Mouse (Mus musculus) liver, adult 10 weeks (tissue): Measurements from ENCODE around the gene Setdb2. TPM values are rescaled to one million over a fixed set of nuclear protein-coding genes. Genes with fewer than 3 reads are reported as not detected.

ENCODE experiments used
- polyA plus RNA-seq: library from polyadenylated mRNA; stranded (reverse); fragments of 350-450 nt; fragmentation: Illumina TruSeq; extraction: RNeasy Lipid Tissue Mini Kit (QIAGEN cat#74804); gene quantifications from one replicate; pipeline ENCODE4 v1.2.3, GENCODE M21; 2014; ENCODE audit warnings: low read depth, low replicate concordance

The Setdb2 gene
- 22.9 TPM for polyA plus RNA-seq

DNA sequence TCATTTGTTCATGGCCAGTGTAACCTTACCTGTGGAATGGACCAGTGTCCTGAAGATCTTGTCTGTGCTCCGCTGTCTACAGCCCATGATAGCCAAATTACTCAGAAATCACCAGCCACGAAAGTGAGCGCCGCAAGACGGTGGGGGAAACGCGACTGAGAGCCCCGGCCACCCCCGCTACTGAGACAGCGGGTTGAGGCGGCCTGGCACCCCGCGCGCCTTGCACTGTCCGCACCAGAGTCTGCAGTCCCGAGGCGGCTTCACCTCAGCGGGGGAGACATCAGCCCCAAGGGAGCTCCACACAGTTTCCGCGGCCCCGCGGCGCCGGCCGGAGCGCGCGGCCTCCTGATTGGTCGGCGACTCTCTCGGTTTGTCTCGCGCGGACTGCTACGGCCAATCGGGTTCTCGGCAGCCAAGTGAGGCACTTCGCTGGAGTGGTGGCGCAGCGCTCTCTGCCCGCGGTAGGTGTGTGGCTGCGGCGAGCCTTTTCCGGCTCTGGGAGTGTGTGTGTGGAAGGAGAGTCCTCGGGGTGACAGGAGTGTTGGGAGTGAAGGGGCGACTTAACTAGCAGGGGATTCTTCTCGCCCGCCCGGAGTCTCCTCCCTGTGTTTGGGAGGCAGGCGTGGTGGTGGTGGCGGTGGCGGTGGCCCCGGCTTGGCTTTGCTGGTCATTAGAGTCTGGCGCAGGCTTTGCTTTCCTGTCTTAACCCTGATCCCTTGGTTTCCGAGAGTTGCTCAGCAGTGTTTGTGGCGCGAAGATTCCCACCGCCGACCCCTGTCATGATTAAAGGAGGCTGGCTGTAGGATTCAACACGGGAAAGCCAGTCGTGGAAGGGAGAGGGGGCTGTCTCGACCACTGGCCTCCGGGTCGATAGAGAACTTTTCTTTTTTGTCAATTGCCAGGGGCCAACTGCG is at the start of gene Setdb2, which contains the start of gene Cab39l:
Setdb2 (minus strand) TSS at position 327 of the 914 bp plus-strand sequence.
Cab39l (plus strand) TSS at position 415 of the 914 bp plus-strand sequence.

DNA sequence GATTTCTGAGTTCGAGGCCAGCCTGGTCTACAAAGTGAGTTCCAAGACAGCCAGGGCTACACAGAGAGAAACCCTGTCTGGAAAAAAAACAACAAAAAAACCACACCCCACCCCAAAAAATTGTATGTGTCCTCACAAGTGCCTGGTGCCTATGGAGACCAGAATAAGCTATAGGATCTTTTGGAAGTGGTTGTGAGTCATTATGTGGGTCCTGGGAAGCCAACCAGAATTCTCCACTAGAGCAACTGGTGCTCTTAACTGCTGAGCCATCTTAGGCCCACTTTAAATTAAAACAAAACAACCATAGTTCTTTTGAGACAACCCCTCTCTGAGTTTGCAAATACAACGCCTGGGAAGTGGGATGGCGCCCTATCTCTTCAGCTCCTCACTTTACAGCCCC is 45.4 kb downstream of the Setdb2 start, which contains the start of gene Phf11c:
Phf11c (minus strand) TSS at position 101 of the 400 bp plus-strand sequence.

DNA sequence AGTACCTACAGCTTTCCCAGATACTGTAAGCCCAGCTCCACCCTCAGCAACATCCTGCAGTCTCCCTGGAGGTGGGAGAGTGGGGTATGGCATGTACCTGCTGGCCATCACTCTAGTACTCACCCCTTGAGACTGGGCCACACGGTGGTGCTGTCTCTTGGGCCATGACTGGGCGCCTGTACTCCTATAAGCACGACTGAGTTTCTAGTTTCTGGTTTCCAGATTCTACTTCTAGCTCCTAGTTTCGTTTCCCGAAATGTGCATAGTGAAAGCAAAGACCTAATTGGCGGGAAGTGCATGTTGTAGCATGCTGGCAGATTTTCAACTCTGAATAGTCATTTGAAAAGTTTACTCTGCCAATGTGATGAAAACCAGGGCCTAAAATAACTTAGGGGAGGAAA is 75.4 kb downstream of the Setdb2 start, which contains the start of gene Phf11d:
Phf11d (minus strand) TSS at position 227 of the 401 bp plus-strand sequence.

Other genes starting within 250 kb of the Setdb2 start
- 69.2 TPM for gene Rcbtb1, start 239.7 kb downstream of the Setdb2 start, polyA plus RNA-seq
- gene Gm6904, start 180.7 kb downstream of the Setdb2 start, polyA plus RNA-seq, result not detected
- 0.50 TPM for gene Phf11a, start 143.4 kb downstream of the Setdb2 start, polyA plus RNA-seq
- 3.7 TPM for gene Phf11b, start 99.5 kb downstream of the Setdb2 start, polyA plus RNA-seq
- 6.5 TPM for gene Phf11d, start 75.4 kb downstream of the Setdb2 start, polyA plus RNA-seq
- 5.9 TPM for gene Phf11c, start 45.5 kb downstream of the Setdb2 start, polyA plus RNA-seq
- gene Cab39l, start 88 bp upstream of the Setdb2 start, polyA plus RNA-seq, result 114 TPM
- 62.6 TPM for gene Cdadc1, start 157.1 kb upstream of the Setdb2 start, polyA plus RNA-seq
- 0.34 TPM for gene Shisa2, start 184.4 kb upstream of the Setdb2 start, polyA plus RNA-seq